Mouse (Mus musculus): ENCODE results near the gene Hhex. TPM values are rescaled to one million over a fixed set of nuclear protein-coding genes. Genes with fewer than 3 reads are reported as not detected.

Hhex gene
- polyA plus RNA-seq, 1 experiment from 2014 or later: 28.5 TPM

DNA sequence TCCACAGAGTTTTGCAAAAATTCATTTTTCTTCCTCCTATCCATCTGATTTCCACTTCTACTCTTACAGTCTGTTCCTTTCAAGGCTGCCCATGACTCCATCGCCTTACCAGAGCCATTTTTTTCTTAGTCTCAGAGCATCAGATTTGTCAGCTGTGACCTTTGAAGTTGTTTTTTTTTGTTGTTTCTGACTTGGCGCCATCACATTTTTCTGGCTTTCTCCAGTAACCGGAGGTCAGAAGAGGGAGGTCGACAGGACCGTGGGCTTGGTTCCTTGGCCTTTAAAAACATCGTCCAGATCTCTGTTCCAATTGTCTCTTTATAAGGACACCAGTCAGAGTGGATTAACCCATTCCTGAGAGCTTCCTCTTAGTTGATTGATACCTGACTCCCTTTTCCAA lies 52.2 kb downstream of the Hhex start:
- Histone ChIP-seq H3K36me3 (replicated peaks) (no peaks in the 10 kb centered on the region), H3K4me1 (replicated peaks) (peaks cover 10% of the 10 kb centered on the region), H3K4me2 (no peak overlapping the region), H3K9me3 (replicated peaks) (no peaks in the 10 kb centered on the region), H3K4me3 (replicated peaks) (no peak overlapping the region), H3K27ac (replicated peaks) (no peak overlapping the region), H3K27me3 (peaks cover 12% of the 10 kb centered on the region), H3K9ac (no peak overlapping the region)
- no peak for ATAC-seq (ENCODE audit: insufficient read depth)
- 78% methylated on average over 6 of the region's 6 CpGs for WGBS (ENCODE audit: insufficient replicate concordance)

DNA sequence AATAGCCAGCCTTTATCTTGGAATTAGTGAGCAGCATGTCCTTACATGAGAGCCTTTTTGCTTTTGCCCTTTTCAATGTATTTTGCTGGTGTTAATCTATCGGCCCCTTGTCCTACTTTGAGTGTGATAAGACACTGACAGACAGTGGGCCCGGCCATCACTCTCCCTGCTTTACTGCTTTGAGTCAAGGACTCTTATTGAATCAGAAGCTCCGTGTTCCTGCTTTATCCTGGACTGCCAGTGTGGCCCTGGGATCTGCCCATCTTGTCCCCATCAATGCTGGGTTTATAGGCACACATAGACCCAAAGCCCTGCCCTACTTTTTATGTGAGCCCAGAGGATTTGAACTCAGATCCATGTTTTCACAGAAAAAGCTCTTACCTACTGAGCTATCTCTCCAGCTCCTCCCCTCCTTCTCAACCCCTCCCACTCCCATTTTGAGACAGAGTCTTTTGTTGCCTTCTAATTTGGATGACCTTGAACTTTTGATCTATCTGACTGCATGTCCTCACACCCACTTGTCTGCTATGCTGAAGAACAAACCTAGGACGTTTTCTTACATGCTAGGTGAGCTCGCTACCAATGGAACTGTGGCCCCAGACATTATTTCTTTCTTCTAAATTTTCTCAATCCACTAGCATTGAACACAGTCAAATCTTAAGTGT lies 53.3 kb downstream of the Hhex start:
- peaks cover 12% of the 10 kb centered on the region for H3K4me1 ChIP-seq (replicated peaks)

DNA sequence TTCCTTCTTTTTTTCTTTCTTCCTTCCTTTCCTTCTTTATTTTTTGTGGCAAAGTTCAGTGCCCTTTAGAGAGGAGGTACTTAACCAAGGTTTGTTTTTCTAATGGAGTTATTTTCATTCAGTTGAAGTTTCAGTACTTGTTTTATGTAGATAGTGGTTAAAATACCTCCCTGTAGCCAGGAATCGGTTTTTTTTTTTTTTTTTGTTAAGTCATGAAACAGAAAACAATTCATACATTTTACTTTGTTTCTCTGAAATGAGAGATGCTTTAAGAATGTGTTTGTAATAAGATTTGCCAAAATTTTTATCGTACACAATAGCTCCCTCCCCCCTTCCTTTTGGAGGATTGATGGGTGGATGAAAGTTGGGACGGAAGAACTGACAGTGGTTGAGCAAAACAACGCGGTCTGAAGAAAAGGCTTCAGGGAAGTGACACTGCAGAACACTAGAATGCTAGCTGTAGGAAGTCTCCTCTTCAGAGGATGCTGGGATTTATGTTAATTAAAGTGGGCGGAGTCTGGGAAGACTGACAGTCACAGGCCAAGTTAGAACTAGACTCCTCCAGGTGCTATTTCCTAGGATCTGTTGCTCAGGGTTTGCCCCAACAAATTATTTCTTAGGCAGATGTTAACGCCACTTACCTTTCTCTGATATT lies 54.1 kb downstream of the Hhex start:
- WGBS (ENCODE audit: insufficient replicate concordance): 31% methylated on average over 7 of the region's 7 CpGs
- Histone ChIP-seq H3K4me3 (replicated peaks) (no peak overlapping the region), H3K9ac (no peak overlapping the region), H3K4me2 (no peak overlapping the region), H3K4me1 (replicated peaks) (peaks cover 20% of the 10 kb centered on the region), H3K27ac (replicated peaks) (no peak overlapping the region), H3K36me3 (replicated peaks) (no peaks in the 10 kb centered on the region), H3K27me3 (peaks cover 12% of the 10 kb centered on the region), H3K9me3 (replicated peaks) (no peaks in the 10 kb centered on the region)
- no peak for ATAC-seq (ENCODE audit: insufficient read depth)

More for the DNA sequence above, 53.3 kb downstream of the Hhex start:
- Histone ChIP-seq H3K27ac (replicated peaks) (no peak overlapping the region), H3K27me3 (peaks cover 12% of the 10 kb centered on the region), H3K36me3 (replicated peaks) (no peaks in the 10 kb centered on the region), H3K4me2 (no peak overlapping the region), H3K9me3 (replicated peaks) (no peaks in the 10 kb centered on the region), H3K4me3 (replicated peaks) (no peak overlapping the region), H3K9ac (no peak overlapping the region)
- ATAC-seq (ENCODE audit: insufficient read depth): no peak
- 41% methylated on average over 5 of the region's 5 CpGs for WGBS (ENCODE audit: insufficient replicate concordance)

Other genes with a start within 250 kb of the Hhex start
- 159 and 162 TPM in 2 replicates for gene March5, start 227.3 kb upstream of the Hhex start, polyA plus RNA-seq (2015; fragmentation: Nextera tagmentation; extraction: Ambion mirVana)
- gene Cpeb3, start 226.2 kb upstream of the Hhex start, polyA plus RNA-seq (2015; fragmentation: Nextera tagmentation; extraction: Ambion mirVana): 3.3 and 4.8 TPM in 2 replicates
- gene Ide, start 97.0 kb upstream of the Hhex start, polyA plus RNA-seq (2015; fragmentation: Nextera tagmentation; extraction: Ambion mirVana): 23.3 and 25.8 TPM in 2 replicates
- 53.0 and 53.3 TPM in 2 replicates for gene Kif11, start 58.4 kb upstream of the Hhex start, polyA plus RNA-seq (2015; fragmentation: Nextera tagmentation; extraction: Ambion mirVana)
- gene Exoc6, start 115.6 kb downstream of the Hhex start, polyA plus RNA-seq (2015; fragmentation: Nextera tagmentation; extraction: Ambion mirVana): 27.2 and 27.5 TPM in 2 replicates

Measured in liver, embryonic 15.5 days (tissue).